ENCODE assay signal across 25 mouse cellular contexts in genomic region chr5:64046995-64047394, GRCm38 (mm10).
"Had no signal": no experiment of that assay in that cellular context is flagged by ENCODE, and none has a peak within 500 bp of the region (broad histone marks: within the 10 kb centered on the region; RNA-seq: fewer than 3 reads in every experiment).

No protein-coding gene starts in this region.

- H3K27me3 ChIP-seq: hindbrain, embryonic 12.5 days; intestine, embryonic 15.5 days; limb, embryonic 13.5 days; limb, embryonic 15.5 days had no signal

- H3K36me3 ChIP-seq: heart, embryonic 10.5 days; heart, embryonic 13.5 days; heart, embryonic 15.5 days; hindbrain, embryonic 12.5 days; intestine, embryonic 15.5 days; limb, embryonic 13.5 days; limb, embryonic 15.5 days; liver, embryonic 12.5 days had no signal

- H3K4me3 ChIP-seq: heart, embryonic 10.5 days; heart, embryonic 13.5 days; heart, embryonic 15.5 days; hindbrain, embryonic 12.5 days; intestine, embryonic 15.5 days; layer of hippocampus, adult 2 months; left cerebral cortex, adult 2 months; limb, embryonic 13.5 days; limb, embryonic 15.5 days; liver, embryonic 12.5 days had no signal

- ATAC-seq: hindbrain, embryonic 16.5 days; inflammation-experienced regulatory T-cells, adult 6 months; intestine, embryonic 15.5 days; intestine, postnatal 0 days; liver, embryonic 12.5 days had no signal

- H3K4me2 ChIP-seq: heart, embryonic 13.5 days; heart, embryonic 15.5 days; hindbrain, embryonic 12.5 days; hindbrain, embryonic 14.5 days; intestine, embryonic 15.5 days; limb, embryonic 13.5 days; limb, embryonic 15.5 days; liver, embryonic 12.5 days had no signal

- H3K4me1 ChIP-seq: heart, embryonic 10.5 days; intestine, embryonic 15.5 days; liver, embryonic 12.5 days had no signal

- DNase-seq: gastrocnemius, postnatal 14 days; gastrocnemius, postnatal 36 days; heart, adult 18-20 months; heart, postnatal 14 days; heart, postnatal 36 days; kidney, adult 18-20 months; kidney, adult 8-10 months; kidney, postnatal 10 days; kidney, postnatal 25 days; kidney, postnatal 4 days had no signal

- H3K9me3 ChIP-seq: heart, embryonic 10.5 days; heart, embryonic 13.5 days; heart, embryonic 15.5 days; hindbrain, embryonic 12.5 days; intestine, embryonic 15.5 days; limb, embryonic 13.5 days; limb, embryonic 15.5 days; liver, embryonic 12.5 days had no signal

- H3K9ac ChIP-seq: heart, embryonic 13.5 days; heart, embryonic 15.5 days; hindbrain, embryonic 12.5 days; hindbrain, embryonic 14.5 days; intestine, embryonic 15.5 days; limb, embryonic 13.5 days; limb, embryonic 15.5 days; liver, embryonic 12.5 days; liver, embryonic 14.5 days had no signal

- H3K27ac ChIP-seq: heart, embryonic 10.5 days; heart, embryonic 13.5 days; heart, embryonic 15.5 days; hindbrain, embryonic 12.5 days; hindbrain, embryonic 14.5 days; intestine, embryonic 15.5 days; layer of hippocampus, adult 2 months; left cerebral cortex, adult 2 months; limb, embryonic 13.5 days; limb, embryonic 15.5 days; liver, embryonic 12.5 days; liver, embryonic 14.5 days had no signal
